Mouse (Mus musculus) fat pad, adult 2 months (tissue): ENCODE results near the gene Cldn20.

Experiments used
- DNase-seq: peaks from one replicate; pipeline ENCODE4 v3.0.0-alpha.2; 2011; ENCODE audit warnings: low read depth, low spot score; ENCODE audit errors: extremely low read depth

Gene Cldn20

DNA sequence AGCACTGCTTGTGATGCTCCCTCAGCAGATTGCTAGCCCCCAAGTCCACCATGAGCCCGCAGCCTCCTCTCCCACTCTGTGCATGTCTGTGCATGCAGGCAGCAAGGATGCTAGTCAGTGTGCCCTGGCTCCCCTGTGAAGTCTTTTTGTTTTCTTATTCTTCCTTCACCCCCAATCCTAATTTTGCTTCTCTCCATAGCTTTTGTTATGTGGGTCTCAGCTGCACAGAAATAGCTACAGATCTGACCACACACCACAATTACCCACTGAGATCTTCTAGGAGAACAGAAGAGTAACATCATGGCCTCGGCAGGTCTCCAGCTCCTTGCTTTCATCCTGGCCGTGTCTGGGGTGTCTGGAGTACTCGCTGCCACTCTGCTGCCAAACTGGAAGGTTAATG is at the start of gene Cldn20:
Gene Cldn20, plus strand, starts transcription at position 301 of the 400 bp plus-strand sequence.
- DNase-seq = no peak

DNA sequence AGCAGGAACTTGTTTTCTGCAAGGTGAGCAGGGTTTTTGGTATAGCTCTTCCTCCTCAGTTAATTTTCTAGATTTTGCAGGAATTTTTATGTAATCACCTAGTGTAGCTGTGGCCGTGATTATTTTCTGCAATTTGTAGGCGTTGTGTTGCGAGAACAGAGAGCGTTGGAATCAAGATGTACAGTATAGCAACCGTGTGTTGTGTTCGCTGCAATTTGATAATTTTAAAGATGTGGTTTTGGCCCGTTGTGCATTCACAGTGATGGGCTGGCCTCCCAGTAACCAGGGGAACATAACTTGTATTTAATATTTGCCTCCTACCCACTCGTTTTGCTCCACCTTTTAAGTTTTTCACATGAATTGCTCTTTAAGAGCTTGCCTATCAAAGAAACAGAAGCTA is 49.3 kb upstream of the Cldn20 start:
- no peak for DNase-seq

- DNase-seq = no peak
These were observed 46.5 kb upstream of the Cldn20 start for GRCm38 (mm10) chr17:3485851-3486250.

DNA sequence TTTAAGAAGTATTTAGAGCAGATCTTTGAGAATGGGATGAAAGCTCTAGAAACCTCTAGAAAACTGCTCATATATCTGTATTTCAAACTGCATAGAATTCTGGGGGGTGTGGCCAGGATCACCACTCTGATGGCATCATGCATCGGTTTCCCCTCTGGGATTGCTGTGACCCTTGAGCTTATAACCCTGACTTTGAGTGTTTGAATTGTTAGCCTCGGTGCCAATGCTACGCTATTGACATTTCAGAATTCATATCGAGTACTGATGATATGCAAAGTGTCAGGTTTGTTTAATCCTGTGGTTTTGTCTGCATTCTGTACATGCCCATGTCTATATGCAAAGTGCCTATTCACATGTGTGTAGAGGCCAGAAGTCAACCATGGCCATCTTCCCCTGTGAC is 45.1 kb upstream of the Cldn20 start:
- no peak for DNase-seq

GRCm38 (mm10) chr17:3487721-3488601 is 44.4 kb upstream of the Cldn20 start:
- DNase-seq = no peak

- no peak for DNase-seq
These were observed 42.0 kb upstream of the Cldn20 start for GRCm38 (mm10) chr17:3490216-3490895.

- DNase-seq = no peak
These were observed 41.3 kb upstream of the Cldn20 start for GRCm38 (mm10) chr17:3491065-3491464.

DNA sequence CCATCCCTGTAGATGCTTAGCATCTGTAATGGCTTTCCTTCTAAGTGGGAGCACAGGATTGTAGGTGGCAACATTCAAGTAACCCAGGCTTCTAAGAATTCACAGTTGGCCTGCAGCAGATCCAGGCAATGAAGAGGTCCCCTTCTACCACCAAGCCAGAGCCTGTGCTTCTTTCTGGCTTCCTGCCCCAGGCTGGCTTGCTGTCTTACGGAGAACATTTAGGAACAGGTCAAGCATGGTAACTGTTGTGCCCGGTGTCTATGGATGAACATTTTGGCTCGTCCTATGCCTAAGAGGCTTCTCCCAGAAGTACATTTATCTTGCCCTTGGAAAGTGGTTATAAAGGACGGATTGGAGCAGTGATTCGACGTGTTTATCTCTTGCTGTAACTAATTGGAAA is 40.7 kb upstream of the Cldn20 start:
- DNase-seq = no peak

- DNase-seq = no peak
These were observed 36.8 kb upstream of the Cldn20 start for GRCm38 (mm10) chr17:3495576-3495975.

GRCm38 (mm10) chr17:3496080-3496479 is 36.3 kb upstream of the Cldn20 start:
- no peak for DNase-seq

DNA sequence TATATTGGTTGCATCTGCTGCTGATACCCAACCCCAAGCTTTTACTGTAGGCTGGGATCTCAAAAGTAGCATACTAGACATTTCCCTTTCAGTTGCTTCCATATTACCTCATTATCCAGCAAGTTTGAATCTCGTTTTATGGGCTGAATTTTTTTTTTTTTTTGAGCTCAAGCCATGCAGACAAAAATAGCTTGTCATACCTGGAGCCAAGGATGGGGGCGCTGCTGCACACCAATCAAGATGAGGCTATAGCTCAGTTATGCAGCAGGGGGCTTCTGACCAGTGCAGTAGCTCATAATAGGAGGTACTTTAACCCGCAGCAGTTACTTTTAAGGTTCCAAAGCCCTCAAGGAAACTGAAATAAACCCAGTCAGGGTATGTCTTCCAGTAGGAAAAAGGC is 34.3 kb upstream of the Cldn20 start:
- DNase-seq = no peak

DNA sequence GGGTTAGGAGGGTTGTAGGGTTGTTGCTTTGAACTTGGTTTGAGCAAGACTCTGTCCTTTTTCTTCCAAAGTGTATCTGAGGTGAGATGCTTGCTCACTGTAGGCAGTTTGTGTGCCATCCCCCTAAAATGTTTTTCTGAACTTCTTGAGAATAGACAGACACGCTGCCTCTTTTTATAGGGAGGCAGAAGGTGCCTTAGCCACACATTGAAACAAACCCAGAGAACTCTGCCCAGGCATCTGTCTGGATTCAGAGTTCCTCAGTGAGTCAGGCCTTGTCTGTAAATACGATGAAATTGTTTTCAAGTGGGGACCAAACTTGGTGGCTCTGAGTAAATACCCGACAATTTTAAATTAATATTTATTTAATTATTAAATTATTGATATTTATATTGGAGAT is 33.8 kb upstream of the Cldn20 start:
- DNase-seq = no peak

- DNase-seq = no peak
These were observed 32.9 kb upstream of the Cldn20 start for GRCm38 (mm10) chr17:3499468-3499867.

DNA sequence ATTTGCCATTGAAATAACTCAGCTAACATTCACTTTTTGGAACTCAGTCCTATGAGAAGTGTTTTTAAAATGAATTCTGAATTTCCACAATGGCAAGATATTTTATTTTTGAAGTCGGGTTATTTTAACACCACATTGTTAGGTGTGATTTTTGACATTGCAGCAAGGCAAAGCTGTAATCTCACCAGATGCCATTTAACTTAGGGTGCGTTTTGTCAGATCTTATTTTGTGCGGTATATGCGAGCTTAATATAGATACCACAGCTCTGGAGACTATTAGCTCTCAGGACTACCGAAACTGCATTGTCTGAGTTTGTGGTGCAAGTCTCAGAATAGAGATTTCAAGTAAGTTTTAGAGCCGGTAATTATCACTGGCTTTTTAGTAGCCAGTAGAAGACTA is 32.3 kb upstream of the Cldn20 start:
- no peak for DNase-seq

- no peak for DNase-seq
These were observed 31.4 kb upstream of the Cldn20 start for GRCm38 (mm10) chr17:3500936-3501335.

DNA sequence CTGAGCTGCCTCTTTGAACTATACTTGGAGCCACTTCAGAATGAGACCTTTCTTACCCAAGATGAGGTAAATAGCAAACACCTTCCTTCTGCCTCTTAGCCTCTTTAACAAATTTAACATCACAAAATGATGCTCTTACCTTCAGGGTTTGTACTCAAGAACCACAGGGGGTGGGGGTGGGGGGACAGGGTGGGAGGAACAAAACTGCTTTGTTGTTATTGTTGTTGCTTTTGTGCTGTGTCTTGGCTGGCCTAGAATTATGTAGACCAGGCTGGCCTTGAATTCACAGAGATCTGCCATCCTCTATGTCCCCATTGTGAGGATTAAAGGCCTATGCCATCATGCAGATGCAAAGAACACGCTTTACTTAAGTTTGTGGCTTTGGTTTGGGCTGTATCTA is 26.6 kb upstream of the Cldn20 start:
- DNase-seq = no peak

- no peak for DNase-seq
These were observed 25.8 kb upstream of the Cldn20 start for GRCm38 (mm10) chr17:3506508-3506907.

- DNase-seq = no peak
These were observed 22.5 kb upstream of the Cldn20 start for GRCm38 (mm10) chr17:3509841-3510240.

DNA sequence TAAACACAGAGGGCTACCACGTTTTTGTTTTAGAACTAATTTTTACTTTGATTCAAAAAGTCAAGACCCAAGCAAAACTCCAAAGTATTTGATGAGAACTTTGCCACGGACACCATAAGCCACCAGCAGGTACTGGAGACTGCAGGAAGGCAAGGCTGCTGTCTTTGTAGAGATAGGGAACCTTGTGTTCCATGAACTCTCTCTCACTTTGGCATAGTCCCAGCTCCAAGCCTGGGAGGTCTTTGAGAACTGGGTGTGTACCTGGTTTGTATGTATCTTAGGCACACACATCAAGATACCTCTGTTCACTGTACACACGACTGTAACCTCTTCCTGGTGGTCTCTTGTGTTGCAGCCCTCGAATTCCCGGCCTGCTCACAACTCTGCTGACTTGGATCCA is 18.0 kb upstream of the Cldn20 start:
- DNase-seq = no peak

DNA sequence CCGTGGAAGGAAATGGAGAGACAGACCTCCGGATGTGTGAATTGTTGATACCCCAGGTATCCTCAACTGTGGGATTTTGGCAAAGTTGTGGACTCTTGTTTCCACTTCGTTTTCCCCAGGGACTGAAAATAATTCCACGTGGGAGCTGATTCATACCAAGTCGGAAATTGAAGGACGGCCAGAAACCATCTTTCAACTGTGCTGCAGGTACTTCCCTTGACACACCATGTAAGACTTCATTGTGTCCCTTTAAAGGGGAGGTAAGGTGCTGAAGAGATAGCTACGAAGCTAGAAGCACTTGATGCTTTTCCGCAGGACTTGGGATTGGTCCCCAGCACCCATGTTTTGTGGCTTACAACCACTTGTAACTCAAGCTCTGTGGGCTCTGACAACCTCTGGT is 16.5 kb upstream of the Cldn20 start:
- no peak for DNase-seq

- DNase-seq = no peak
These were observed 15.9 kb upstream of the Cldn20 start for GRCm38 (mm10) chr17:3516406-3516805.

- DNase-seq = no peak
These were observed 12.0 kb upstream of the Cldn20 start for GRCm38 (mm10) chr17:3520344-3520743.
